Mouse (Mus musculus) layer of hippocampus, postnatal 25 days (tissue): ENCODE results near the gene Fbln1. TPM values are rescaled to one million over a fixed set of nuclear protein-coding genes. Genes with fewer than 3 reads are reported as not detected.
A peak's percentile ranks its signal among the peaks of the same experiment; 100 is the strongest.

ENCODE experiments used
- DNase-seq, 2 experiments: peaks; one replicate each; pipeline ENCODE4 v3.0.0; 2022; ENCODE audit warnings: mixed read lengths in 2 of 2, low spot score in 1 of 2; ENCODE audit errors: extremely low spot score in 1 of 2
- total RNA-seq, 2 experiments: library from RNA; stranded (reverse); gene quantifications; 2 replicates each; pipeline ENCODE4 v1.2.3; 2021

Gene Fbln1
- total RNA-seq, 2 experiments from 2014 or later: 11.3 to 13.5 TPM

DNA sequence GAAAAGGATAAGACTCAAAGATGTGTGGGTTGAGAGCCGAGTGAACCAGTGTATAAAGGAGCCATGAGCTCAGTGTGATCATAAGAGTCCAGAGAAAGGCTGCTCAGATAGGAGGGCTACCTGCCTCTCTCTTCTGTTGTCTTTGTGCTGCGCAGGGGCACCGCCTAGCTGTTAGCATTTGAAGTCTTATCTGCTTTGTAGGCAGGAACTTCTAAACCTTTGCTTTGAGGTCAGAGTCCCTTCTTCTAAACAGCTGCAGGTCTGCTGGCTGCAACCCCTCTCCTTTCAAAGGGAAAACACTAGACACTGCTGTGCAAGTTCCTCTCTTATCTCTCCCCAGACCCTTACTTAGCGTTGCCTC lies 27.5 kb downstream of the Fbln1 start:
- no peak for DNase-seq

GRCm38 (mm10) chr15:85233690-85234089 lies 27.9 kb downstream of the Fbln1 start:
- no peak for DNase-seq

DNA sequence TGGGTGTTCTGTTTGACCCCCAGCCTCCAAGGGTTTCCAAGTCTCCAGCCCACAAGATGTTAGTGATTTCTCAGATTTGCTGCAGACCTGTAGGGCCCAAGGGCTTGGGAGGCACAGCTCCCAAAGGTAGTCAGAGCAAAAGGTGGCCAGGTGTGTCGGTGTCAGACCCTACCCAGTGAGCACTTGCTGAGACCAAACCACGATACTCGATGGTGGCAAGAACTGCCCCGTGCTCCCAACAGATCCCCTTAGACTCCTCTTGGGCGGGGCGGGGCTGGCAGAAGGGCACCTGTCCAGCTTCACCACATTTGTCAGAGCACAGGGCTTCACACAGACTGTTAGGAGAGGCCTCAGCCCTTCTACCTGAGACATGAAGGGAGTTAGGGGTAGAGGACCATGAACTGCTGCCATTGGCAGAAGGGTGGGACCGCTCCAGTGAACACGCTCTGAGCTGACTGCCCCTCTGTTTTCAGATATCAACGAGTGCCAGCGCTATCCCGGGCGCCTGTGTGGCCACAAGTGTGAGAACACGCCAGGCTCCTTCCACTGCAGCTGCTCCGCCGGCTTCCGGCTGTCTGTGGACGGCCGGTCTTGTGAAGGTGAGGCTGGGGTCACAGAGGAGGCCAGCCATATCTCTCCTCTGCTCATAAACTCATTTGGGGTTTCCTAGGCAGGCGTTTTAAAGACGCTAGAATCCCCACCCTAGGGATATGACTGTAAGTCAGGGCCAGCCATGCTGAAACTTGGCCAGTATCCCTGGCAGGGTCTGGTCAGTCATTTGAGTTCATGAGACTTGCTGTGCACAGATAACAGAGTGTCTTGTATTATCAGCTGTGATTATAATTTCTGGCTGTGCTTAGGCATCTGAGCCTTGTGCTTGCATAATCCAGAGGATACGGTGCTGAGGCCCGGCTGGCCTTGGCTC lies 33.3 kb downstream of the Fbln1 start:
- no peak for DNase-seq

DNA sequence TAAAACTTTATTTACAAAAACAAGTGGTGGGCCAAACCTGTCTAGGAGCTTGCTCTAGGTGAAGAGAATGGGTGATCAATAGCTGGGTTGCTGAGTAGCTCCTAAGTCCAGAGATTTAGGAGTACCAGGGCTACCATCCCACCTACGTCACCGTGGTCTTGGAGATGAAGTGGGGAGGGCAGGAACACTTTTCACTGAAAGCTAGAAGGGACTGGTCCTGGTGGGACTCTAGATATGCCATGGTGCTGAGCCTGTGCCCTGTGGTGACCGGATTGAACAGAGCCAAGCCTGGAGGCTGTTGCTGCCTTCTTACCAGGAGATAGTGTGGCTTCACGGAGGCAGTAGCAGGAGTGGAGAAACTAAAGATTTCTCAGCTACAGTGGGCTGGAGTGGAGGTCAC lies 34.3 kb downstream of the Fbln1 start:
- DNase-seq: no peak

DNA sequence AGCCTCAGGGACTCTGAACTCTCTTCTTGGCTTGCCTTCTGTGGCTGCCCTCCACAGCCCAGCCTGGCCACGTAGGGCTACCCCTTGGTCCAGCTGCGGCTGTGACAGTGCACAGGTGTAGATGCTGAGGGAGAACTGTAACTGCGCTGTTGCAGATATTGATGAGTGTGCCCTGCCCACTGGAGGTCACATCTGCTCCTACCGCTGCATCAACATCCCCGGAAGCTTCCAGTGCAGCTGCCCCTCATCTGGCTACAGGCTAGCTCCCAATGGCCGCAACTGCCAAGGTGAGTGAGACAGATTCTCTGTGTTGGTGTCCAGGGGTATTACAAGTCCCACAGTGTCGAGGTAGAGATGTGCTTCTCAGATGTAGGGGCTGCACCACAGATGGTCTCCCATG lies 36.1 kb downstream of the Fbln1 start:
- DNase-seq: no peak

GRCm38 (mm10) chr15:85244414-85245161 lies 38.8 kb downstream of the Fbln1 start:
- DNase-seq: no peak

DNA sequence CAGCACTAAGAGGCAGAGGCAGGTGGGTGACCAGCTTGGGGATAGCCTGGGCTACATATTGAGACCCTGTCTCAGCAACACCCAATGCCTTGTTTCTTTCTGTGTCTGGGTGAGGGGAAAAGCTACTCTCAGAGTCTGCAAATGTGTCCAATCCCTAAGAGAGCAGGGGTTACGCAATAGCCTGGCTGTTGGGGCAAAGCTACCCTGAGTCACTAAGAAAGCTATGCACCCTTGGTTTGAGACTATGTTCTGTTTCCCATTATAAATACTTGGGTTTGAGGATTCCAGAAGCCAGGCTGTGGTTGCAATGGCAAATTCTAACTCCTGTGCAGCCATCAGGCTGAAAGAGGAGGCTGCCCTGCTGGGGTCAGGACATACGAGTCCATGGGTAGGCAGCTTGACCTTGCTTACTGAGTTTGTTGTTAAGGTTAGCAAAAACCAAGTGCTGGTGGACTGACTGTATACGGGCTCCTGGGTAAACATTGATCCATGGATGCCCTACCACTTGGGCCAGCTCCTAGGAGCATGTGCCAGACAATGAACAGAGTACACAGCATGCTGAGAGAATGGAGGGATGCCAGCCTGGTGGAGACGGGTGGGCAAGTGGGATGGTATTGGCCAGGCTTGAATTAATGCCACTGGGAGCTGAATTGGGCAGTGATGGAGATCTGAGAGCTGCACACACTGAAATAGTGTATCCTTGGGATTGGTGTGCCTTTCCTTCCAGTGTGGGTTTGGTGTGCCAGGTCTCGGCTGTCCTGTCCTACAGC lies 39.7 kb downstream of the Fbln1 start:
- no peak for DNase-seq

GRCm38 (mm10) chr15:85246016-85246415 lies 40.3 kb downstream of the Fbln1 start:
- no peak for DNase-seq

GRCm38 (mm10) chr15:85246936-85247335 lies 41.2 kb downstream of the Fbln1 start:
- DNase-seq: no peak

DNA sequence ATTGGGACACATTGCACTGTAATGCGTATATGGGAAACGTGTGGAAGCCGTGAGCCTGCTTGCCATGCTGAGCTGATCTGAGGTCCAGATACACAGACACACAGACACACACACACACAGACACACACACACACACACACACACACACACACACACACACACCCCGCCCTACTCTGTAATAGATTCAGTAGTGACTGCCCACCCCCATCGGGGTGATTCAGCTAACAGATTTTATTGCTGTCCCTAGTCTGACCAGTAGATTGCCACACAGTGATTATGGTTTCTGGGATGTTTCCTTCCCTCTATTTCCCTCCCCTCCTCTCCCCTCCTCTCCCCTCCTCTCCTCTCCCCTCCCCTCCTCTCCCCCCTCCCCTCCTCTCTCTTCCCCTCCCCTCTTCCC lies 42.6 kb downstream of the Fbln1 start:
- DNase-seq: no peak

DNA sequence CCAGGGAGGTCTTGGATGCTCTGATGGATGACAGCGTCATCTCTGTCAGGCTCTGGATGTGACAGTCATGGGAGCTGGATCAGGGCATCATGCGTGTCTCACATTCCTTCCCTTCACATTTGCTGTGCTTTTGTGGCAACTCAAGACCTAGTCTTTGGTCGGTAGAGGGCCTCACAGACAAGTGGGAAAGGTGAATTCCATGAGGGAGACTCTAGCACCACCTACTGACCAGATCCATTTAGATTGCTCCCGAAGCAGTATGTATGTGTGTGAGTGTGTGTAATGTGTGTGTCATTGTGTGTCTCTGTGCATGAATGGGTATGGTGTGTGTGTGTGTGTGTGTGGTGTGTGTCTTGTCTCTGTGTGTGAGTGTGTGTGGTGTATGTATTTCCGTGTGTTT lies 43.5 kb downstream of the Fbln1 start:
- peak in 1 of 2 experiments; percentile 60 for DNase-seq

DNA sequence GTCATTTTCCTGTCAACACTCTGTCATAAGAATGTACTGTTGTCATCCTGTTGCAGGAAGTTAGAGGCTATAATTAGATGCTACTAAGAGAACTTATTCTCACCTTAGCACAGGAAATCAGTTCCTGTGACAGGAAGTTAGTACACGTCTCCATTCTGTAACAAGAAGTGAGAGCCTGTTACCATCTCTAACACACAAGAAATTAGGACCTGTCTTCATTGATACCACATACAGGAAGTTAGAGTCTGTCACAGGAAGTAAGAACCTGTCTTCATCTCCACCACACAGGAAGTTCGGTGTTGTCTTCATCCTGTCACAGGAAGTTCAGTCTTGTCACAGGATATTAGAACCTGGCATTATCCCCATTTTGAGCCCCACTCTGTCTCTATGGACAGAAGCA lies 44.7 kb downstream of the Fbln1 start:
- no peak for DNase-seq

DNA sequence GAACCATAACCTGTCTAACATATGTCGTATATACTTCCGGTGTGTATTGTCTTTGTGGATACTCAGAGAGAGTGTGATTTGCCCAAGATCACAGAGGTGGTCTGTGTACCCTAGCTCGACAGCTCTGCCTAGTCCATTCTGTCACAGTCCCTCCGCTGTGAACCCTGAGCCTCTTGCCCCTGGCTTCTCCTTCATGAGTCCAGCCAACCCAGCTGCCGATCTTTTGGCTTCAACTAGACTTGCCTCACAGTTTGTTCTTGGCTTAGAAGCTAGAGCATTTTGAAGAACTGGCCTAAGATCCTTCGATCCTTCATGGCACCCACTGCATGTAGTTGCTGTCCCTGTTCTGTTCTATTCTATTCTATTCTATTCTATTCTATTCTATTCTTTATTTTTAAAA lies 46.7 kb downstream of the Fbln1 start:
- DNase-seq: no peak

DNA sequence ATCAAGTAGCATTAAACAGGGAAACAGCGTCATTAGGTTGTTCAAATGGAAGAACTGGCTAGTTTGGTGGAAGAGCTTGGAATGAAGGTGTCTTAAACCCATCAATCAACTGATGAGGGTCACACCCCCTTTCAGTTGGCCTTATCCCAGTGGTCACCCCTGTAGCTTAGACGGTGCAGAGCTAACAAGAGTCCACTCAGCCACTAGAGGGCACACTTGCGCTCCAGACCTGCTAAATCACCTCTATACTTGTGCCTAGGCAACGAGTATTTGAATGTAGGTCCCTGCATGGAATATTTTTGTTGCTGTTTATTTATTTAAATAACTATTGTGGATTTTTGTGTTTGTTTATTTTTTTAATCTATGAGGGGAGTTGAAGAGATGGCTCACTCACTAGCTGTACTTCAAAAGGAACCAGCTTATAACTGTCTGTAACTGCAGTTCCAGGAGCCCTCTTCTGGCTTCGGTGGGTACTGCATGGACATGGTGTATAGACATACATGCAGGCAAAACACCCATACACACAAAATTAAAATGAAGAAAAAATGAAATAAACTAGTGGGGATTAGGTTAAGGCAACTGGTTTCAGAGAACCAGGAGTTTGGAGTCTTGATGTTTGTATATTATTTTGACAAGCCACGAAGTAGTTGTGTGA lies 52.2 kb downstream of the Fbln1 start:
- DNase-seq: peak in 1 of 2 experiments; percentile 66

DNA sequence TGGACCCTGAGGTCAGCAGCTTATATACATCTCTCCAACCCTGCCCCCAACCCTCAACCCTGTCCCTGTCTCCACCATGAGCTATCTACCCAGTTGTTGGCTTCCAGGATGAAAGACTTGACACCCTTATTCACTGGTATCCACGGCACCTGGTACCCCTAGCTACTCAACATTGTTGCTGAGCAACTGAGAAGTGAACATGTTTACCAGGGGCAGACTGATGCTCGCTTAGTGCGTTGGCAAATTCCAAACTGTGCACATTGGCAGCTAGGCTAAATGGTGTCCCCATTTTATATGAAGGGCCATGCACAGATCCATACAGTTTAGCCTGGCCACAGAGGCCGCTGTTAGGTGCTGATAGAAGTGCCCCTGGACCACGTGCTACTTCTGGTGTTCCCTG lies 57.1 kb downstream of the Fbln1 start:
- no peak for DNase-seq

GRCm38 (mm10) chr15:85266729-85267434 lies 61.1 kb downstream of the Fbln1 start:
- DNase-seq: peak; percentile 88 to 99

DNA sequence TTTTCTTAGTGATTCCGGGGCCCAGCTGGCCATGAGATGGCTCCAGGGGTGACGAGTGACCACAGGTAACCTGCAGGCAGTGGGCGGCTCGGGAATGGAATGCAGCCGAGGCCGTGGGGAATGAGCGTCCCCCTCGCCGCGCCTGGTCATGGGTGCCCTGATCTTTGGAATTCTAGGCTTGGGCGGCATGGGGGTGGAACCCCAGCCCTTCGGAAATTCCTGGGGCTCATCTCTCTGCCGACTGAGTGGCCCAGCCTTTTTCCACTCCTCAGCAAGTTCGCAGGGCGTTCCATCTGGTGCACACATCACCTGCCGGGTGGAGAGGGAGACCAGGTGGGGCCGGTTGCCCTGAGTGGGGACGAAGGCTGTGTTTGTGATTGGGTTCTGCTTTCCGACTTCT lies 62.1 kb downstream of the Fbln1 start:
- no peak for DNase-seq

GRCm38 (mm10) chr15:85272988-85273387 lies 67.2 kb downstream of the Fbln1 start:
- no peak for DNase-seq

GRCm38 (mm10) chr15:85277221-85277620 lies 71.5 kb downstream of the Fbln1 start:
- DNase-seq: no peak

DNA sequence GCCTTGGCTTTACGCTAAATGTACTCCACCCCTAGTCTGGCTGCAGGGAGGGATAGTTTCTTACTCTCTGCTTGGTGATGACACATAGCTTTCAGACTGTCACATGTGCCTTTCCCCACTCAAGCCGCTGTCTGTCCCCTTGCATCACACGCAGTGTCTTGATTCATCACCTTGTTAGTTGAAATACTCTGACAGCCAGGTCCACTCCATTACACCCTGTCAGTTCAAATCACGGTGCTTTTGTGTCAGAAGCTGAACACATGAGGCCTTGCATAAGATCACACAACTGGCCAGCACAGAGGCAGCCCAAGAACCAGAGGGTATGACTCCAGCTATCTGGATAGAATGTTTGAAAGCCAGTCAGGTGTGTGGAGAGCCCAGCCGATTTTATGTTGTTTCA lies 73.2 kb downstream of the Fbln1 start:
- DNase-seq: no peak
